Mouse (Mus musculus) limb, embryonic 11.5 days (tissue): ENCODE data around the gene Casq2. TPM values are rescaled to one million over a fixed set of nuclear protein-coding genes. Genes with fewer than 3 reads are reported as not detected.

Experiments
- ATAC-seq: fragments of 200-750 bp; cut with Nextera tagmentation; 2 replicates; pipeline ENCODE4 v1.8.0; 2017; ENCODE audit warnings: low read depth; ENCODE audit not compliant: insufficient number of reproducible peaks, low FRiP score, low TSS enrichment
- DNase-seq: peaks from one replicate; pipeline ENCODE4 v3.0.0-alpha.2; 2015; ENCODE audit warnings: low spot score
- H3K27ac ChIP-seq: fragments of 300-500 bp; sonication (generic); replicated peaks from 2 replicates; pipeline ENCODE4 v1.5.1; 2014; ENCODE audit warnings: low read depth, mild to moderate bottlenecking, low read length
- H3K27me3 ChIP-seq: fragments of 300-500 bp; sonication (generic); 2 replicates; pipeline ENCODE4 v1.6.1; 2014; ENCODE audit warnings: mild to moderate bottlenecking, low read length, mixed read lengths; ENCODE audit not compliant: control insufficient read depth, insufficient read depth
- H3K36me3 ChIP-seq: fragments of 300-500 bp; sonication (generic); 2 replicates; pipeline ENCODE4 v1.6.1; 2014; ENCODE audit warnings: mild to moderate bottlenecking, low read length, moderate library complexity, mixed read lengths; ENCODE audit not compliant: control insufficient read depth, insufficient read depth
- H3K4me1 ChIP-seq: fragments of 300-500 bp; sonication (generic); 2 replicates; pipeline ENCODE4 v1.6.1; 2014; ENCODE audit warnings: low read length, mixed read lengths; ENCODE audit not compliant: control insufficient read depth, insufficient read depth
- H3K4me2 ChIP-seq: fragments of 300-500 bp; sonication (generic); 2 replicates; pipeline ENCODE4 v1.6.1; 2014; ENCODE audit warnings: low read depth, mild to moderate bottlenecking, moderate library complexity; ENCODE audit not compliant: severe bottlenecking
- H3K4me3 ChIP-seq: fragments of 300-500 bp; sonication (generic); 2 replicates; pipeline ENCODE4 v1.5.1; 2014; ENCODE audit warnings: low read depth, low read length
- H3K9ac ChIP-seq: fragments of 300-500 bp; sonication (generic); 2 replicates; pipeline ENCODE4 v1.6.1; 2014; ENCODE audit warnings: mild to moderate bottlenecking, low read length
- H3K9me3 ChIP-seq: fragments of 300-500 bp; sonication (generic); 2 replicates; pipeline ENCODE4 v1.6.1; 2016; ENCODE audit warnings: low read length; ENCODE audit not compliant: control insufficient read depth
- WGBS: fragments of 180-500 bp; shearing (Covaris S2); extraction: QIAGEN DNeasy Blood & Tissue Kit; methylation state at CpG from one replicate; pipeline ENCODE4 v1.1.7; 2014; 5-methylcytosine and 5-hydroxymethylcytosine counted together
- polyA plus RNA-seq: library from polyadenylated mRNA; unstranded; fragments of >200 nt; fragmentation: Nextera tagmentation; extraction: Ambion mirVana; gene quantifications from 2 replicates; pipeline ENCODE4 v1.2.1, GENCODE M21; 2014

Gene Casq2
- polyA plus RNA-seq = 1.1 and 2.4 TPM in 2 replicates

DNA sequence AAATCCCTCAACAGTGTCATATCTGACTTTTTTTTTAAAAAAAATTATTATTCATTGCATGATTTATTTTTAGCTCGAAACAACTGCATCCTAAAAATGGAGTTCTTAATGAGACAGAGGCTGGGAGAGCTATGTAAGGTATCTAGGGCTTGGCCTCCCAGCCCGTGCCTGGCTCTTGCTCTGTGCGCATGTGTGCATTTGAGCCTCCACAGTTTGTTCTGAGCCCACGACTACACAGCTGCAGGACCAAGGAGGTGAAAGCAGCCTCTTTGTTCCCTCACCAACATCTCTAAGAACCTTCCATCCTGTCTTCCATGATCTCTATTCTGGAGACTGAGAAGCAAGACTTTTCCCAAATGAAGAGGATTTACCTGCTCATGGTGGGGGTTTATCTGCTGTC lies at the start of gene Casq2:
Gene Casq2, plus strand, starts transcription at position 133 of the 400 bp plus-strand sequence.
- ATAC-seq = no peak
- Histone ChIP-seq H3K9me3 (no peaks in the 10 kb centered on the region), H3K4me3 (no peak within 1 kb of the TSS), H3K27ac (no peak within 1 kb of the TSS), H3K9ac (no peak within 1 kb of the TSS), H3K4me1 (no peaks in the 10 kb centered on the region), H3K36me3 (no peaks in the 10 kb centered on the region), H3K27me3 (no peaks in the 10 kb centered on the region), H3K4me2 (no peak within 1 kb of the TSS)
- WGBS = 86% methylated on average over 4 of the region's 4 CpGs
- no peak for DNase-seq

DNA sequence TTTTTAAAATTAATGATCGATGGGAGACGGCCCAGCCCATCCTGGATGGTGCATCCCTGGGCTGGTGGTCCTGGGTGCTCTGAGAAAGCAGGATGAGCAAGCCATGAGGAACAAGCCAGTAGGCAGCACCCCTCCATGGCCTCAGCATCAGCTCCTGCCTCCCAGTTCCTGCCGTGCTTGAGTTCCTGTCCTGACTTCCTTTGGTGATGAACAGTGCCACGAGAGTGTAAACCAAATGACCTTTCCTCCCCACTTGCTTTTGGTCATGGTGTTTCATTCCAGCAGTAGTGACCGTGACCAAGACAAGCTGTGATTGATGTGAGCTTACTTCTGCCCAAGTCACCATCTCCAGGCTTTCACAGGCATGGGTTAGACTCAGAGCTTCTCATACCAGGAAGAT lies 48.4 kb upstream of the Casq2 start:
- Histone ChIP-seq H3K9ac (no peak overlapping the region), H3K36me3 (no peaks in the 10 kb centered on the region), H3K4me3 (no peak overlapping the region), H3K4me2 (no peak overlapping the region), H3K27me3 (no peaks in the 10 kb centered on the region), H3K27ac (no peak overlapping the region), H3K9me3 (no peaks in the 10 kb centered on the region), H3K4me1 (no peaks in the 10 kb centered on the region)
- WGBS = 83% methylated on average over 5 of the region's 5 CpGs
- no peak for DNase-seq
- ATAC-seq = no peak

DNA sequence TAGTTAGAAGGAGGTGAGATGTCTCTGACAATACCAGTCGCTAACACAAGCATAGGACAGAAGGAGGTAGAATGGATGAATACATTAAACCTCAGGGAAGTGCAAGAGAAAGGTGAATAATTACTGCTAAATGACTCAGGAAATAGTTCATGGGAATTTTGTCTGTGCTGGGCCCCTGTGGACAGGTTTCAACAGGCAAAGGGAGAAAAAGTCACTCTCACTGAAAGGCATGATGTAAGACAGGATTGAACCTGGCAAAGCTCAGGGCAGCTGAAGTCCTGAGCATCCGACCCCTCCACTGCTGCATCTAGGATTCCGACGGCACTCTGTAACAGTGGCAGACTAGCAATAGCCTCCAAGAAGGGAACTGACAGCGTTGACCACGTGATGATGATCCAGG lies 47.6 kb upstream of the Casq2 start:
- DNase-seq = no peak
- no peak for ATAC-seq
- H3K4me1 ChIP-seq = no peaks in the 10 kb centered on the region
- no peak overlapping the region for H3K4me3 ChIP-seq
- no peaks in the 10 kb centered on the region for H3K27me3 ChIP-seq
- H3K9me3 ChIP-seq = no peaks in the 10 kb centered on the region
- no peaks in the 10 kb centered on the region for H3K36me3 ChIP-seq
- H3K4me2 ChIP-seq = no peak overlapping the region
- H3K27ac ChIP-seq = no peak overlapping the region
- H3K9ac ChIP-seq = no peak overlapping the region
- 73% methylated on average over 6 of the region's 6 CpGs for WGBS

DNA sequence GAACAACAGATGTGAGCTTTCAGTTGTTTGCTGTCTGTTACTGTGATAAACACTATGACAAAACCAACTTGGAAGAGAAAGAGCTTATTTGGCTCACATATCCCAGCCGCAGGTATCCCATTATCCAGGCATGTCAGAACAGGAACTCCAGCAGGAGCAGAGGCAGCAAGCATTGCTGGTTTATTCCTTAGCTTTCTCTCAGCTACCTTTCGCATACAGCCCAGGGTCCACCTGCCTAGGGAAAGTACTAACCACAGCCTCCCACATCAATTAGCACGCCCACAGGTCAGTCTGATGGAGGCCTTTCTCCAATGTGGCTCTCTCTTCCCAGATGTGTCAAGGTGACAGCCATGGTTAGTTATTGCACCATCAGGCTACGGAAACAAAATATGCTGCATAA lies 44.6 kb upstream of the Casq2 start:
- H3K9me3 ChIP-seq = no peaks in the 10 kb centered on the region
- no peaks in the 10 kb centered on the region for H3K36me3 ChIP-seq
- H3K27me3 ChIP-seq = no peaks in the 10 kb centered on the region
- H3K27ac ChIP-seq = no peak overlapping the region
- DNase-seq (no peak), ATAC-seq (no peak)
- no peak overlapping the region for H3K4me3 ChIP-seq
- no peak overlapping the region for H3K9ac ChIP-seq
- no peaks in the 10 kb centered on the region for H3K4me1 ChIP-seq
- 82% methylated on average over 4 of the region's 4 CpGs for WGBS
- H3K4me2 ChIP-seq = no peak overlapping the region

DNA sequence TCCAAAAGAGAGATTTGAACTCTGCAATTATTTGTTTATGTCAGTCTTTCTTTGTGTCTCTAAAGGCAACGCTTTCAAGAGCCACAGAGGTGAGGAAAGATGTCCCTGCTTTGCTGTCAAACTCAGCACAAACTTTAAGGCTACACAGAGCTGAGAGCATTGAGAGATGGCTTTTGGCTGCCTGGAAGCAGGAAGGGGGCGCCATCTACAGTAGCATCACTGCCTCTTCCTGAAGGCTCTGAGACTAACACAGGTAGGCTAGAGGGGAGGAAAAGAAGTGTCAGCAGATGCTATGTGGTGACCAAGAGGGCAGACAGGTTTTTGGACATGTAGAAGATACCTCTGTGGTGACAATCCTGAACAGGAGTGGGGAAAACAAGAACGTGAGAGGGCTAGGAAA lies 41.1 kb upstream of the Casq2 start:
- H3K4me2 ChIP-seq = no peak overlapping the region
- H3K9me3 ChIP-seq = no peaks in the 10 kb centered on the region
- no peak overlapping the region for H3K9ac ChIP-seq
- WGBS = 35% methylated on average over 3 of the region's 3 CpGs
- no peak for DNase-seq
- no peaks in the 10 kb centered on the region for H3K4me1 ChIP-seq
- H3K36me3 ChIP-seq = no peaks in the 10 kb centered on the region
- no peak overlapping the region for H3K4me3 ChIP-seq
- no peak for ATAC-seq
- H3K27ac ChIP-seq = no peak overlapping the region
- no peaks in the 10 kb centered on the region for H3K27me3 ChIP-seq

DNA sequence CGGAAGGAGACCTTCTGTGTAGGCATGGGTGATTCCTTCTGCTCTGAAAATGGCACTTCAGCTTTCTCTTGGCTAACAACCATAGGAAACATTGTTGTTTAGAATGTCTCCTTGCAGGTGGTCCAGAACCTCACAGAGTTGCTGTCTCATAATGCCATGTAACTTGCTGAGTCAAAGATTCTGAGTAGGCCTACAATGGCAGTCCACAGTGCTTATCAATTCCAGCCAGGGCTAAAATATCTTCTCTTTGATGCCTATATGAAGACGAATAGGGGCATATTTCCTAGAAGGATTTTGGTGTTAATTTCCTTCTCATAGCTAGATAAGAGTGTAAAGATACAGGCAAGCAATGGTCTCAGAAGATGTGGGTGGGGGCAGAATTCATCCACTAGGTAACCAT lies 38.7 kb upstream of the Casq2 start:
- H3K9ac ChIP-seq = no peak overlapping the region
- no peak overlapping the region for H3K27ac ChIP-seq
- H3K36me3 ChIP-seq = no peaks in the 10 kb centered on the region
- DNase-seq (no peak), ATAC-seq (no peak)
- no peaks in the 10 kb centered on the region for H3K4me1 ChIP-seq
- H3K4me2 ChIP-seq = no peak overlapping the region
- no peak overlapping the region for H3K4me3 ChIP-seq
- no peaks in the 10 kb centered on the region for H3K9me3 ChIP-seq
- no peaks in the 10 kb centered on the region for H3K27me3 ChIP-seq
- 93% methylated on average over 2 of the region's 2 CpGs for WGBS

DNA sequence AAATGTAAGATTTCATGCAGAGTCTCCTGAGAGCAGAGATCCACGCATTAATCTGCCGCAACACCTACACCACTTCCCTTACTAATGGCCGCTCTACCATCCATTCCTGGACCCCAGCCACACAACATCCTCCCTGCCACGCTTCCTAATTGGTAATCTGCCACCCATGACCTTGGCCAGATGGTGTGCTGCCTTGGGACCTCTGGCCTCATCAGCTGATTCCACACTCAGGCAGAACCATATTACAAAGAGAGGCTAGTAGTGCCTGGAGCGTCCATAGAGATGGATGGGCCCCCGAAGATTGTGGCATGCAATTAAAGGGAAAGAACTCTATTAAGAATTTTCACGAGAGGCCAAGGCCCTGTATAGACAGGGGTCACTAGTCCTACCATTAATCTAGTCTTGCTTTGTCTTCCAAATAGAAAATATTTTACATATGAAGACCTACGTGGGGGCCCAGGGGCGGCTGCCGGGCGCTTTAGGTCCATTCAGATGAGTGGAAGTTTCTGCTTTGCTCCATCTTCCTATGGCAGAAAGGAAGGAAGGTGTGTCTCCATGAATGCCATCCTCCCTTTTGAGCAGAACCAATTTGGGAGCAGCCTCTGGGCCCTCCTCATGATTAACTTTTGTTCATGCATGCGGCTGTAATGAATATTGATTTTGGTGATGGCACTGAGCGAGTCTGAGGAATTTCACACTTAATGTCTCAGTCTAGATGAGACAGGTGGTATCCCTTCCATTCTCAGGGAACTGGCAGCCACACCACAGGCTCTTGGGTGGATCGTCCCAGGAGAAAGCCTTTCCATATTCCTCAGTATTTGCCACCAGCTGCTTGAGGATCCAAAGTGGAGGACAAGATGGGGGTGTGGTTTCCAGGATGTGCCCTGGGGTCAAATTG lies 36.8 kb upstream of the Casq2 start:
- Histone ChIP-seq H3K4me3 (no peak overlapping the region), H3K9me3 (no peaks in the 10 kb centered on the region), H3K27me3 (no peaks in the 10 kb centered on the region), H3K27ac (no peak overlapping the region), H3K4me1 (no peaks in the 10 kb centered on the region), H3K36me3 (no peaks in the 10 kb centered on the region), H3K4me2 (no peak overlapping the region), H3K9ac (no peak overlapping the region)
- WGBS = 82% methylated on average over 14 of the region's 14 CpGs
- ATAC-seq (no peak), DNase-seq (no peak)

DNA sequence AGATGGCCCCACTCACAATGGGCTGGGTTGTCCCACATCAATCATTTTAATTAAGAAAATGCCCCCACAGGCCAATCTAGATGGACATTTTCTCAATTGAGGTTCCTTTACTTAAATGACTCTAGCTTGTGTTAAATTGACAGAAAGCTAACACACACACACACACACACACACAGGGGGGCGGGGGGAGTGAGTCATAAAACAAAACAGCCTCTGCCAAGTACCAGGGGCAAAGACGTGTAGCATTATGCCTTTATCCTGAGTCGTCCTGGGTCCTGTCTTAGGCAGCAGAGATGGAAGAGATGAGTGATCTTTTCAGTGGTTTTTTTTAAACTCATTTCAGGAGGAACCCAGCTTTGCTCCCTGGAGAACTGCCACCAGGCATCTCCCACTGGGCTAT lies 34.2 kb upstream of the Casq2 start:
- Histone ChIP-seq H3K4me3 (no peak overlapping the region), H3K4me2 (no peak overlapping the region), H3K9ac (no peak overlapping the region), H3K9me3 (no peaks in the 10 kb centered on the region), H3K36me3 (no peaks in the 10 kb centered on the region), H3K27ac (no peak overlapping the region), H3K4me1 (no peaks in the 10 kb centered on the region), H3K27me3 (no peaks in the 10 kb centered on the region)
- DNase-seq (no peak), ATAC-seq (no peak)
- WGBS = 43% methylated on average over 3 of the region's 3 CpGs

DNA sequence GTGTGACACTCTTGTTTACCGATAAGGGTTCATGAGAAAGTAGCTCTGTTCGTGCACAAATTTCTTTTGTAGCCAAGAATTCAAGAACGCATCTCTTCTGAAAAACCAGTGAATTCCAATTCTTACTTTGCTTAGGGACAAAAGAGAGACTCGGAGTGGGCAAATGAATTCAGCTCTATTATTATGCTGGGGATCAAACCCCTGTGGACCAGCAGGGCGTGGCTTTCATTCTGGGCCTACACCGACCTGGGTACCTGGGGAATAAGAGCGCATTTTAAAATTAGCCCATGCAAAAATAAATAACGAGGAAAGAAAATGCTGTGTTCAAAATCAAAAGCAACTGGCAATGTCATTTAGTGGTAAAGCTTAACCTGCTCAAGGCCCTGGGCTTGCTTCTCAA lies 32.9 kb upstream of the Casq2 start:
- Histone ChIP-seq H3K4me1 (no peaks in the 10 kb centered on the region), H3K9ac (no peak overlapping the region), H3K27ac (no peak overlapping the region), H3K4me2 (no peak overlapping the region), H3K36me3 (no peaks in the 10 kb centered on the region), H3K27me3 (no peaks in the 10 kb centered on the region), H3K4me3 (no peak overlapping the region), H3K9me3 (no peaks in the 10 kb centered on the region)
- DNase-seq = no peak
- 62% methylated on average over 8 of the region's 8 CpGs for WGBS
- ATAC-seq = no peak
